Mouse (Mus musculus) left cerebral cortex, postnatal 36 days (tissue): ENCODE data around the gene Phlda2. TPM values are rescaled to one million over a fixed set of nuclear protein-coding genes. Genes with fewer than 3 reads are reported as not detected.
"Not testable (repeated sequence)": the region's sequence is repeated elsewhere in the genome, so short reads cannot be mapped to it uniquely, and the experiment has no call there.

Source experiments
- DNase-seq, 2 experiments: peaks; one replicate each; pipeline ENCODE4 v3.0.0; 2021 to 2022; ENCODE audit warnings: low spot score in 2 of 2, mixed read lengths in 1 of 2
- intact Hi-C: fragments of 180-260 bp; cut with DNase I; formaldehyde crosslinking; loops from one replicate; pipeline ENCODE4 v1.15.1; 2025
- total RNA-seq, 2 experiments: library from RNA; stranded (reverse); gene quantifications; 2 replicates each; pipeline ENCODE4 v1.2.3; 2021

The Phlda2 gene
- not detected for total RNA-seq

DNA sequence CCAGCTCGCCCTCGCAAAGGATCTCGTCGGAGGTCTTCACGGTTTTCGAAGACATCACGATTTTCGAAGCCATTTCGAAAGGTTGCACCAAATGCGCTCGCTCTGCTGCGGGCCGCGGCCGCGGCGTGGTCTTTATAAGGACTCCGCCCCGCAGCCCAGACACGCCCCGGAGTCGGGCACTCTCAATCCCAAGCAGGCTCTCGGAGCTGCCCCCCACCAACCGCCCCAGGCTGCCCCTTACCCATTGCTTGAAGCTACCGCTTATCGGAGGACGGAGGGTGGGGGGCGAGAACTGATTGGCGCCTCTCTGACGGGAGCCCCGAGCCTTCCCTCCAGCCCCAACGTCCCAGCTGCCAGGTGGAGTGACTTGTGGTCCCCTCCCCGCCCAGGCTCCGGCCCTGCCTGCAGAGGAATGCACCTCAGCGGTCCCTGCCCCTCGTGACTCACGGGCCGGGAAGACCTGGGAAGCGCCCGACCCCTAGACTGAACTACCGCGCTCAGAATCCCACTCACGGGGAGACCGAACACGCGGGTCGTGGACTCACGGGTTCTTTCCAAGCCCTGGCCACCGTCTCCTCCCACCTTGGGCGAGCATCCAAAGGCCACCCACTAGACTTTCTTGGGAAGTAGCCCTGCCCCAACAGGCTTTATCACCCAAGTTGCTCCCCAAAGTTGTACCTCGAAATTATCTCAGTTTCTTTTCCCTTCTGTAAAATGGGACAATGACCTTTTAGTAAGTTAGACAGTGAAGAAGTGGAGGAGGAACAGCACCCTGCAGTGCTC lies at the start of gene Phlda2:
TSS of gene Phlda2 (minus strand) at position 733 of the 783 bp plus-strand sequence.
- no peak for DNase-seq
- intact Hi-C loops = no loop called here

GRCm38 (mm10) chr7:143549588-143550220 lies 46.8 kb upstream of the Phlda2 start:
- DNase-seq = no peak
- intact Hi-C loops = no loop called here

- peak; percentile 100 for DNase-seq
- intact Hi-C loops = no loop called here
These were observed 46.1 kb upstream of the Phlda2 start, which contains the start of gene Nap1l4 for GRCm38 (mm10) chr7:143548976-143549457. TSS of gene Nap1l4 (minus strand) at chr7:143549106.

- intact Hi-C loops = no loop called here
These were observed 45.4 kb upstream of the Phlda2 start for GRCm38 (mm10) chr7:143548231-143548961.

DNA sequence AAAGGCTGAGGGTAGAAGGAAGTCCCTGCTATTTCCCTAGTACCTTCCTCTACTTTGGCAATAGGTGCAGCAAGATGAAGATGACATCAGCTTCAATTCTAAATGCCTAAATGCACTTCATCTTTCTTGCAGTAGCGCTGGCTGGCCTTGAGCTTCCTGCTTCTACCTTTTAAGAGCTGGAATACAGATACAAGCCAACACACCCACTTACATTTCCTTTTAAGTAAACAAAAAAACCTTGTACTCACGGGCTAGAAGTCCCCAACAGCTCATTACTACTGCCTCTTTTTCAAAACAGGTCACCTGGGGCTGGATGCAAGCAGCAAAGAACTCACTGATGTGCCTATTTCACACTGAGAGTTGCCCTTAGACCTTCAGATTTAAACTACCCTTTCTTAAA lies 43.6 kb upstream of the Phlda2 start:
- no peak for DNase-seq
- intact Hi-C loops = no loop called here

More at GRCm38 (mm10) chr7:143548231-143548961, 45.4 kb upstream of the Phlda2 start:
- no peak for DNase-seq

GRCm38 (mm10) chr7:143544368-143544767 lies 41.4 kb upstream of the Phlda2 start:
- intact Hi-C loops = no loop called here
- no peak for DNase-seq

GRCm38 (mm10) chr7:143538671-143539070 lies 35.7 kb upstream of the Phlda2 start:
- intact Hi-C loops = no loop called here

DNA sequence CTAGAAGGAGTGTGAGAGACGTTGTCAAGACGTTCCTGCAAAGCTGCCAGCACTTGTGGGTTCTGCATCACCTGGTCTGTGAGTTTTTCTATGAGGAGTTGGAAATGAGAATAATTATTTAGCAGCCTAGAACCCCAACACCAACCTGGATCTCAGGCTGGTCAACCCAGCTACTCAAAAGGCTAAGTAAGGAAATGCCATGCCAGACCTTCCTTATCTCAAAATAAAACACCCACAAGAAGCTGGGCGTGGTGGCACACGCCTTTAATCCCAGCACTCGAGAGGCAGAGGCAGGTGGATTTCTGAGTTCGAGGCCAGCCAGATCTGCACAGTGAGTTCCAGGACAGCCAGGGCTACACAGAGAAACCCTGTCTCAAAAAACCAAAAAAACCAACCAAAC lies 35.3 kb upstream of the Phlda2 start:
- intact Hi-C loops, DNase-seq: not testable (repeated sequence)

More at GRCm38 (mm10) chr7:143538671-143539070, 35.7 kb upstream of the Phlda2 start:
- DNase-seq = no peak

DNA sequence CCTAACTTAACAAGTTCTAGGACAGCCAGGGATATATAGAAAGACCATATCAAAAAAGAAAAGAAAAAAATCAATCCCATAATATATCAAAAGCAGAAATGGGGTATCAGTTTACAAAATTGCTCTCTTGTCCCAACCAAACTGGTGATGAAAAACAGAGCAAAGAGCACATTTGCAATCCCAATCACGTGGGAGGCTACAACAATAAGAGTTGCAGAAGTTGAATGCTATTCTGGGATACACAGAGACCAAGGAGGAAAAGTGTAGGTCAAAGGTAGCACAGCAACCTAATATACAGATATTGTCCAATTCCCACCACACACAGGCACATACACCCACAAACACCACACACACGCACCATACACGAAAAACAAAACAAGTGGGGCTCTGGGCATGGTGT lies 33.3 kb upstream of the Phlda2 start:
- DNase-seq = no peak

DNA sequence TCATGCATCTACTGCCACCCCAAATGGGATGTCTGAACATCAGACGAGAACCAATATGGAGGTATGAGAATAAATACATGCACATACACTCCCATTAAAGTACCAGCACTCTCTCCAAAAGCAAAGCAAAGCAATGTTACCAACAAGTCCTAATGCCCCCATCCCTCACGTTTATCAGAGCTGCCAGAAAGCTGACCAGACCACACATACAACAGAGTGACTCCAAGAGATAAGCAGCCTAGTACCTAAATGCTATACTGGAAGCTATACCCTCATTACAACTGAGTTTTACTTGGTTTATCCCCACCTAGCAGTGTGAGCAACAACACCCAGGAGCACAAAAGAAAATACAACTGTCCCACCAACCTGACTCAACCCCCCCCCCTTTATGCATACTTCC lies 30.3 kb upstream of the Phlda2 start:
- DNase-seq = no peak
- intact Hi-C loops = no loop called here

More for the DNA sequence above, 33.3 kb upstream of the Phlda2 start:
- intact Hi-C loops = no loop called here

DNA sequence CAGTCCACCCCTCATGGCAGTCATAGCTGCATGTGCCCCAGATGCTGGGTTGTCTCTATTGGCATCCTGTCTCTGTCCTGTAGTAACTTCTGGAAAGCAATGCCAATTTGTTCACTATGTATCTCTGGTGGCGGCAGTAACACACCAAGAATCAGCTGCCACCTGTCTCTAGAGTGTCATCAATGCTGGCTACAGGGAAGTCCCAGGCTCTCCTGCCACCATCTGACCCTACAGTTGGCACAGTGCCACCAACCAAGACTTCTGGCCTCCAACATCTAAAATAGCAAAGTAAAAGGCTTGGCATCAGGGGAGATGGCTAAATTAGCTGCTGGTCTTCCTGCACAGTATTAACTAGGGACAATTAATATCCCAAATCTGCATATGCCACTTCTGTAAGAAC lies 29.5 kb upstream of the Phlda2 start:
- DNase-seq = no peak
- intact Hi-C loops = no loop called here

- intact Hi-C loops = no loop called here
- no peak for DNase-seq
These were observed 16.4 kb upstream of the Phlda2 start for GRCm38 (mm10) chr7:143519333-143519732.

DNA sequence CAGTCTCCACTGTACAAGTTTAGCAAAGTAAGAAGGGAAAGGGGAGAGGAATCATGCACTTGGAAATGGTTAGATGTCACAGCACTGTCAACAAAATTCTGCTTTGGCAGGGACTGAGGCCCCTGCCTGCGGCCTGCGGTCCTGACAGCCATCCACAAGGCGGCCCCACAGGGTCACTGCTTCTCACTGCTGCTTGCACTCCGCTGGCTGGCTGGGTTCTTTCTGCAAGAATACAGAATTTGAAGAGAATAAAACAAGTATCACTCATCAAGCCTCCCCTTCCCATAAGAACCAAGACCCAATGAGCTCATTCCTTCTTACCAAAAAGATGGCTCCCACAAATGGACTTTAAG lies 11.4 kb upstream of the Phlda2 start:
- no peak for DNase-seq
- intact Hi-C loops = no loop called here

DNA sequence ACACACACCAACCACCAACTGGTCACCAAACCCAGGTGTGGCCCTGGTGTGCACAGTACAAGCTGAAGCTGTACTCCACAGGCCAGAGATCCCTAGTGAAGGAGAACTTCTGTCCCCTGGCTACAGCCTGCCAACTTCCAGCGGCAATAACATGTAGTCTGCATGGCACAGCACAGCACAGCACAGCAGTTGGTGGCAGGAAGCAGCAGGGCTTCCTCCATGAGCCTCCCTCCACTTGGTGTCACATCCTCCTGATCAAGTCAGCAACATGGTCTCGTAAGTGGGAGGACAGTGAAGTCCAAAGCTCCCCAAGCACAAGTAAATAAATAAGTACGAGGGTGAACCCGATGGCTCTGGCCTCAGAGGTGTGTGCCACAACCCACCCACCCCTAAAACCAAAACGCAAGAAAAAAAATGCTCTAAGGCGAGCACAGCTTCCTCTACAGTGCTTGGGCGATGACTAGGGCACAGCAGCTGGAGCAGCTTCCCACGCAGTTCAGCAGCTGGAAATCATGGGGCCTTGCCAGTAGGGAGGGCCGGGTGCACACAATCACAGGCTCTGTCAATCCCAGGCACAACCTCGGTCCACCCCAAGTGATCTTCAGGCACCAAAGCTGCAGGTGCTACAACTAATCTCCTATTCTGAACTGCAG lies 10.9 kb upstream of the Phlda2 start:
- no peak for DNase-seq
- intact Hi-C loops = no loop called here

GRCm38 (mm10) chr7:143511335-143511712 lies 8.4 kb upstream of the Phlda2 start:
- intact Hi-C loops = no loop called here
- DNase-seq = no peak

DNA sequence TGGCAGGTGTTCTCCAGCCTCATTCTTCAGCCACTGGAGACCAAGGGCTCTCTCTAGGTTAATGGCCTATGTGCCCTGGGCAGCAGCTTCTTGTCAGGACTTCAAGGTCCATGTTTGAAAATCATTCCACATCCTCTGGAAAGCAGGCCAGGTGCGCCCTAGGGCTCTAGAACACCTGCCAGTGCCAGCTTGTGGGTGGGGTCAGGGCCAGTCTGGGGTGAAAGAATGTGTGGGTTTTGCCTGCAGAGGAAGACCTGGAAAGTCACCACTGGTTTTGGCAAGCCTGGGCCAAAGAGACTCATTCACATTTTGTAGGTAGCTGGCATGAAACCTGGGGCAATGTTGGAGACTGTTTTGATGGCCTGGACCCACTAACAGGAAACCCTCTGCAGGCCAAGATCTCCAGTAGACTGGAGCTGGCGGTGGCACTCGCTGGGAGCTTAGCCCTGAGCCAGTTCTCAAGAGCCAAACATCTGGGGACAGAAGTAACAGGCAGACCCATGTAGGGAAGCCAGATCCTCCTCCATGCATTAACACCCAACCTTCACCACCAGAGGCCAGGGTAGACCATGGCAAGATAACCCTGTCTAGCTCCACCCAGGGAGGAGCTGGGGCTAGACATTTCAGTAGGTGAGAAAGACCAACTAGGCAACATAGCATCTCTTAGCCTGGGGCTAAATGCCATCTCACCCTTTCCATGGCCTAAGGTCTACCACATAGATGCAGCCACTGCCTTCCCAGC lies 7.8 kb upstream of the Phlda2 start:
- no peak for DNase-seq
- intact Hi-C loops = no loop called here

DNA sequence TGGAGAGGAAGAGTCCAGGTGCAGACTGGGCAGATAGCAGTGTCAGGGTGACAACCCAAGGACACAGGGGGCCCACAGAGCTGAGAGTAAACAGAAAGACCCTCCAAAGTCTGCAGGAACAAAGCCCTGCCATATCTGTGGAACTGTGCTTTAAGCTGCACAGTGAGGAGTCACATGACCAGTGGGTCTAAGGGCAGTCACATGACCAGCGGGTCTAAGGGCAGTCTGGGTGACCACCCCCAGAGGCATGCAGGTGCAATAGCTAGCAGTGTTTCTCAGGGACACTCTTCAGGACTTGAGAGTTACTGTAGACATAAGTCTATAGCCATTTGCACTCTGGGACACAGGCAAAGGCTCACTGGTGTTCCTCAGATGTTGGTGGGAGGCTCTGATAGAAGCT lies 6.6 kb upstream of the Phlda2 start:
- DNase-seq = no peak
- intact Hi-C loops = no loop called here

GRCm38 (mm10) chr7:143506675-143507074 lies 3.7 kb upstream of the Phlda2 start:
- peak in 1 of 2 experiments; percentile 23 for DNase-seq
- intact Hi-C loops = loop anchor here (1.0 kb wide), 1 partner anchor 26 kb away; no protein-coding TSS in a partner anchor

GRCm38 (mm10) chr7:143506271-143506670 lies 3.3 kb upstream of the Phlda2 start:
- no peak for DNase-seq
- intact Hi-C loops = loop anchor here (1.0 kb wide), 1 partner anchor 26 kb away; no protein-coding TSS in a partner anchor
